Mouse (Mus musculus): ENCODE measurements around the gene Adgrl2.

The Adgrl2 gene

DNA sequence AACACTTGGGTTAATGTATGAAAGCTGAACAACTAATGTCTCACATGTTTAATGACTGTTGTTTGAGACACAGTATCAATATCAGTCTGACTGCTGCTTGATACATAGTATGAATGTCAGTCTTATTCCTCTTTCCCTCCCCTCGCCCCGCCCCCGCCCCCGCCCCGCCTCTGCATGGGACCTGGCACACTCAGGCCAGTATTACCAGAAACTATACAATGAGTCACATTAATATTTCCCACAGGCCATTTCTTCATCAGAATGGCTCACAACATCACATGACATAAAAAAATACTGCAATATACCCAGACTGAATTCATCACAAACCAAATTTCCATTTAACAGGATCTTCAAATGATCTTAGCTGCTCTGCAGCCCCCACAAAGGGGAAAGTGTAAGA is 108.9 kb downstream of the Adgrl2 start:
- no peak for DNase-seq (ENCODE audit: low spot score)

DNA sequence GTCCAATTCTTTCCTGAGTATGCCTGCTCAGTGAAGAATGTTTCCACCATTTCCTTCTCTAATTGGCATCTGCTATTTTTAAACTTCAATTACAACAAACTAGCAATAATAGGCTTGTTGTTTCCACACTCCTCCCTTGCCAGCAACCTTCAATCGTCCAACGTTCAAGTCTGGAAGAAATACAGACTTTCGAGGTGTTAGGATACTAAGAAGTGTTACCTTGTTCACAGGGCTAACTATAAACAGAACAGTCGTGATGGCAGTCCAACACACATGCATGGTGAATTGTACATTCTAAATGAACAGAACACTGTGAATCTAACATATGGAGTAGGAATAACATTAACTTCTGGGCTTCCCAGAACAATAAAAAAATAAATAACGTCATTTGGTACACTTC is 117.8 kb downstream of the Adgrl2 start:
- no peak for DNase-seq (ENCODE audit: low spot score)

DNA sequence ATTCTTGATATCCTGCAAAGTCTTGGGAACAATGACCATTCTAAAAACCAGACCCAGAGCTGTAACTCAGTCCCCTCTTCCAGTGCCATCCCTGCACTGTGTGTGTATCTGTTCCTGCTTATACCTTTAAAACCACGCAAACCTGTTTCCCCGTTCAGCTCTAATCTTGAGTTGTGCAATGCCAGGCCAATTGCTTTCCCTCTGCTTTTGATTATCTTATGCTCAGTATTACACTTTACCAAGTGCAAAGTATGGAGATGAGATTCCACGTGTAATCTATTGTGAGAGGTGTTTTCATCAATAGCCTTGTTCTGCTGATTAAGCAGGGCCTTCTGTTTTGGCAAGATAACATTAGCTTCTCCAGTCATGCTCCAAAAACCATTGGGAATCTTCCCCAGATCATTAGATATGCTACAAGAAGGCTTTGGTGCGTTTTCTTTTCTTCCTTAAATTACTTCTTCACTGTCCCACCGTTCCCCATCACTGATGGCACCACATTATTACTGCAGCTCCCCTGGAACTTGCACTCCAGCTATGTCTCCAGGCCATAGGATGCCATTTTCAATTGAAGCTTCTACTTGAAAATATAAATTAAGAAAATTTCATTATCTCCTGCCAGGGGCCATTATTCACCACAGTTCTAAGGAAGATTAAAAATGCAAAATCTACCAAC is 118.4 kb downstream of the Adgrl2 start:
- no peak for DNase-seq (ENCODE audit: low spot score)

DNA sequence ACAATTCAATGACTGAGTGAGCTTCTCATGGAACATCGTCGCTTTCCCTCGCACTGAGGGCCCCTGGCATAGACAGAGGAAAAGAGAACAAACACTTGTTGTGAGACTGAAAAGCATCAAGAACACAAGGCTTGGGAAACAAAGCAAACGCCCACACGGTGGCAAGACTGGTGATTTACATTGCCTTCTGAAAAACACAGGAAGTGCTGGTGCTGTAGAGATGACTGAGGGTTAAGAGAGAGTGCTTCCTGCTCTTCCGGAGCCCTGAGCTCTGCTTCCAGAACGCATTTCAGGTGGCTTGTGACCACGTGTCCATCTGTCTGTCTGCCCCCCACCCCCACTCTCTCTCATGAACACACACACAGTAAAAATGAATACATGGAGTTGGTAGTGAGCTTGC is 122.7 kb downstream of the Adgrl2 start:
- no peak for DNase-seq (ENCODE audit: low spot score)

DNA sequence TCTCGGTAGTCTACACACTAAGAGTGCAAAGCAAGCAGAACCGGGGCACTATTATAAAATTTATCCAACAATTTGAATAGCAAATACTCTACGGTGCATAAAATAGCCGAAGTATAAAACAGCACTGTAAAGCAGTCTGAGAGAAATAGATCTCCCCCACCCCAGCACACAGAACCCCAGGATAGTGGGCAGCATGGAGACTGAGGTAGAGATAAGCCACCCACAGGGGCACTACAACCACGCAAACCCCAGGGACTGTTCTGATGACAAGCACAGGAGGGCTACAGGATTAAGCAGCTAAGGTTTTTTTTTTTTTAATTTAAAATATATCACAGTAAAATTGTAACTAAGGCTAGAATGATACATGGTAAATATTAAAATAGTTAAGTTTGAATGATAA is 123.7 kb downstream of the Adgrl2 start:
- DNase-seq (ENCODE audit: low spot score), result no peak

DNA sequence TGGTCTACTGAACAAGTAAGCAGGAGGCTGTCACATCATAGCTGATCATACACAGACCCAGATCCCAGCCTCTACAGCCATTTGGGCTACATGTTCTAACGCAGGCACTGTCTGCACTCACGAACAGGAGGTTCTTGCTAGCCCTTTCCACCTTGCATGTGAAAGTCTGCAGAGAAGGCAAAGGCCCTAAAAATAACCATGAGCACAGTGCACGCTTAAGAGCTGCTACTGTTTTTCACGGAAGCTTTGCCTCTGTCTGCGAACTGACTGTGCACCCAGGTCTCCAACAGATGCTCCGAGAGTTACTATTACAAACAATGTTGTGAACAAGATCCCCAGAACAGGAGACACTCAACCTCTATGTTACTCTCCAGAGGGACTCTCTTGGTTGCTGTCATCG is 124.3 kb downstream of the Adgrl2 start:
- no peak for DNase-seq (ENCODE audit: low spot score)

DNA sequence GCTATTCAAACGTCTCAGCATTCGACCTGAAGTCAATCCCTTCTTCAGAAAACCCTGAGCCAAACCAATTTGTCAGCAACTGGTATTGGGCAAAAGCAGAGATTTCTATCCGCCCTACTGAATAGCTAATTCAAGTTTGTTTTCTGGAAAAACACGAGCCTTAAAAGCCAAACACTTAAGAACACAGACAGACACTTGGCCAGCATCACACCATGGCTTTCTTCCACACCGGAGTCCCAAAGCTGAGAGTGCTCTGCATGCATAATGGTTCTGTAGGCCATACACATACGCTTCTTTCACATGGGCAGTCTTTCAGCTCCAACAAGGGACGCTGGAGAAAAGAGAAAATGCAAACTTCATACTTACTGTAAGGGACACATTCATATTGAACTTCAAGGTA is 125.1 kb downstream of the Adgrl2 start:
- DNase-seq (ENCODE audit: low spot score), result no peak

DNA sequence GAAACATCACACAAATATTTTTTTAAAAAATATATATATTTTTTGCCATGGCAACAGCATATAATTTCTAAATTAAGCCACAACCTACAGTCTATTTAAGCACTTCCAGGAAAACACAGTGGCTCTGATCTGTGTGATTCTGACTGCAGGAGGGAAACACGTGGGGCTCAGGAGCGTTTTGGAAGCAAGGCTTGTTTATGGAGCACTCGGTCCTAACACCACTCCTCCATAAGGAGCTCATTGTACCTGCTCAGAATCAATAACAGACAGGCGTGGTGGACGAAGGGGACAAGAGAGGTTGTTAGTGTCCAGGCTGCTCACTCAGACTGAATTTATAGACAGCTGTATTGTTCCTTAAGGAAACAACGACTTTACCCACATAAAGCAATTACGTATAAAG is 128.5 kb downstream of the Adgrl2 start:
- no peak for DNase-seq (ENCODE audit: low spot score)

DNA sequence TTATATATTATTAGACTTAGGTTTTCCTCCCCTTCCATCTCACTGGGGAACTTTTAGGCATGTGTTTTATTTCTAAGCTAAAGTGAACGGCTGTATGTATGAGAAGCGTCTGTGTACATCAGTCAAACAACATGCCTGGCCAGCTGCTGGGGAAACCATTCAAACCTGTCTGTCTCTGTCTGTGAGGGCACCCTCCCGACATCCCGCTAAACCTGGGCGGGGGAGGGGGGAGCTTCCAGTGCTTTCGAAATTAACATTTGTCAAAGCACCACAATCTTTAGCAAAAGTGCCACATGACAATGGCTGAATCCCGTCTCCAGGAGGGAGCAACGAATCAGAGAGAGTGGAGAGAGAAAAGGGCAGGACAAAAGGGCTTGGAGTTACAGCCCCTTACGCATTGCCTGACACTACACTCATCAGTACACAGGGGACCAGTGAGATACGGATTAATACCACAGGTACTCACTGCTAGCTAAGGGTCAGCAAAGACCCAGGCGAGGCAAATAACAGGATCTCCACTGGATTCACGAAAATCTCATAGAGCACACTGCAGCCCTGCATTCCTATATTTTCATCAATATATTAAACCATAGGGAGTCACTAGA is 135.9 kb downstream of the Adgrl2 start:
- no peak for DNase-seq (ENCODE audit: low spot score)

DNA sequence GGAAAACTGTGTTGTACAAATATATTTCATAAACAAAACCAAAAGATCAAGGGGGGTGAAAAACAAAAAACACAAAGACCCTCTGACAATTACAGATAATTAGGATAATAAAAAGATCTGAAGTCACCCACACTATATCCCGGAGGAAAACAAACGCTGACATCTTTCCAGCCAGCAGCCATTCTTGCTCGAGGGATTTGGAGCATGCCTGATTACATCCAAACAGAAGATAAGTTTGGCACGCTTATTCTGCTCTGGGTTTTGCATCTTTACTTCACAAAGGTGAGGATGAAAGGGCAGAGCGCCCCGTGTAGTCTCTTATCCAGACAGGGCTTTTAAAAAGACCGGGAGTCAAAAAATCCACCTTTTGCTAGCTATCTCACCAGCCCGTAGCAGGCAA is 137.0 kb downstream of the Adgrl2 start:
- no peak for DNase-seq (ENCODE audit: low spot score)

DNA sequence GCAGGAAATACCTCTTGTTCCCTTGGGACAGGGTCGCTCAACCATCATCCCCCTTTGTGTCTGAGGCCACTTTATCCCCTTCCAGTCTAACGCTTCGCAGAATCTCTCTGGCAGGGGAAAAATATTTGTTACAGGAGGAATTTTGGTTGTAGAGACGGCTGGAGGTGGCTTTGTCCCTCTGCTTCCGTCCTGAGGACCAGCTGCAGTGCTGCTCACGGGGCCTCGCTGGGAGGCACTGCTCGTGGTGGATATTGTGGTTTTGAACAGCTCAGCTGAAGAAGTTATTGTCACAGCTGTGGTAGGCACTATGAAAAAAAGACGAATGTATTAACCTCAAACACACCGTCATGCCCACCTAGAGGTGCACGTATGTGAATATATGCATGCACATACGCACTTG is 137.8 kb downstream of the Adgrl2 start:
- DNase-seq (ENCODE audit: low spot score), result no peak

DNA sequence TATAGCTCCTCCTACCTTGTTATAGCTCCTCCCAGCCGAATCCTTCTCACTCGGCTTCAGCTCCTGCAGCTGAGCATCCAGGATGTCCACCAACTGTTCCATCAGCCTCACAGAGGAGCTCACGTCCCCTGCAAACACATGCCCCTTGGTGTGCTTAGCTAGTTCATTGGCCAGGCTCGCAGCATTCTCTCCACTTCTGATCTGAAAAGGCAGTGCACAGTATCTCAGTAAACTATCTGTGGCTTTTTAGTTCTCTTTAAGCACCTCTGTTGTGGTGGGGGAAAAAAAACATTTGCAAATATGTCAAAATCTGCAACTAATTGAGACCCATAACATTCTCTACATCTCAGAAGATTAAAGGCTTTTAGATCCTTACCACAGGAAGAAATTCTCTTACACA is 139.5 kb downstream of the Adgrl2 start:
- DNase-seq (ENCODE audit: low spot score), result no peak

DNA sequence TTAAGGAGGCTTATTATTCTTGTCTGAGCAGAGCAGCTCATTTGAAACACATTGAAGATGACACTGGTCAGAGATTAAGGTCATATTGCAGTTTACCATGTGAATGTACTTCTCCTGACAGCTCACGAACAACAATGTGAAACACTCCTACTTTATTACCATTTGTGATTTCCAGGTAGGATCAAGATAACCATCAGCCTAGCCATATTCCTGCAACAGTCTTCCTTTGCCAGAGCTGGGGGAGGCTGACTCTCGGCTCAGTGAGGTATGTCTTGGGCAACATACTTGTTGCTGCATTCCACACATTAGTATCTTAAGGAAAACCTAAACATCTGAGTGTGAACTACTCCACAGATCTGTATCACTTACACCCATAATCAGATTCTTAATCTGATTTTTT is 142.0 kb downstream of the Adgrl2 start:
- DNase-seq (ENCODE audit: low spot score), result no peak

DNA sequence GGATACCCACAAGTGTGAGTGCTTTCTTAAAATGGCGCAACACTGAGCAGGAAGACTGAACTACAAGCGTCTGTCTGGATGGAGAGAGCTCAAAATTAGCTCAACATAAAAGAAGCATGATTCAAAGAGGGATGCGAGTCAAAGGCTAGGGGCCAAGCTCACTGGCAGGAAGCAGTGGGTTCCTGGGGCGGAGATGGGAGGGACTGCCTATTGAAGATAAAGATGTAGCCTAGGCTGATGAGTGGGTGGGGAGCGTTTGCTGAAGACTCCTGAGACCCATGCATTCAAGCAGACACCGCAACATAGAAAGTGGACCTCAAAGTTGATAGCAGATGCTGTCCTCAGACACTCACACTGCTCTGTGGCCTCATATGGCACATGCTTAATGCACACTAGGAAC is 146.2 kb downstream of the Adgrl2 start:
- no peak for DNase-seq (ENCODE audit: low spot score)

DNA sequence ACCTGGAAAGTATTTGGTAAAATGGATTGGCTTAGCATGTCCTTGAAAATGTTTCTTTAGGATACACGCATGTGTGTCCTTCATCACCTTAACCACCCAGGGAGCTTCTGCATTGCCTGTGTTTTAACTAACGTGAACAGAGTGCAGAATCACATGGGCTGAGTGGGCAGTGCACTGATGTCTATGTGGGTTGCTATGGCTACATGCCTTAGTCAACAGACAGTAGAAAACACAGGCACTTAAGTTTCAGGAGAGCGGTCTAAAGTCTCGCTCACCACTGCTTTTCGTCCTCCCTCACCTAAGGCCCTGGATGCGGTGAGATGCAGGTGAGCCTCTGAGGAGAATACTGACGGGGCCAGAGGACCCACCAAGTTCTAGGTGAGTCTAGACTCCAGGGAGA is 147.8 kb downstream of the Adgrl2 start:
- no peak for DNase-seq (ENCODE audit: low spot score)

DNA sequence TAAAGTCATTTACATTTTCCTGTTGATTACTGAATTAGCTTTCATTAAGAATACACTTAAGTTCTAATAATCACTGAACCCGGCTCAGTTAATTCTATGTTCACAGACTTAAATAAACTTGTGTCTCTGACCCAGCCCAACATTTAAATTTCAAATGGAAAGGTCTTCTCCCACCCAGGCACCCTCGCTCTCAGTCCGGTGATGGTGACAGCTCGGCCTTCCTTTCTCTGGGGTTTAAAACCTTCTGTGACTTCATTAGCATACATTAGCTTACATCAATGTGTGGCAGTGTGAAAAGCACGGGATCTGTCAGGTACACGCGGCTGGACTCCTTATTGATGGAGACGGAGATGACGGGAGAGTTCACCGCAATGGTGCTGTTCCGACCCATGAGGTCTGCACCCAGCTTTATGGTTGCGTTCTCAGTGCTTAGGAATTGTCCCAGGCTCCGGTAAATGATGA is 151.5 kb downstream of the Adgrl2 start:
- DNase-seq (ENCODE audit: low spot score), result no peak

DNA sequence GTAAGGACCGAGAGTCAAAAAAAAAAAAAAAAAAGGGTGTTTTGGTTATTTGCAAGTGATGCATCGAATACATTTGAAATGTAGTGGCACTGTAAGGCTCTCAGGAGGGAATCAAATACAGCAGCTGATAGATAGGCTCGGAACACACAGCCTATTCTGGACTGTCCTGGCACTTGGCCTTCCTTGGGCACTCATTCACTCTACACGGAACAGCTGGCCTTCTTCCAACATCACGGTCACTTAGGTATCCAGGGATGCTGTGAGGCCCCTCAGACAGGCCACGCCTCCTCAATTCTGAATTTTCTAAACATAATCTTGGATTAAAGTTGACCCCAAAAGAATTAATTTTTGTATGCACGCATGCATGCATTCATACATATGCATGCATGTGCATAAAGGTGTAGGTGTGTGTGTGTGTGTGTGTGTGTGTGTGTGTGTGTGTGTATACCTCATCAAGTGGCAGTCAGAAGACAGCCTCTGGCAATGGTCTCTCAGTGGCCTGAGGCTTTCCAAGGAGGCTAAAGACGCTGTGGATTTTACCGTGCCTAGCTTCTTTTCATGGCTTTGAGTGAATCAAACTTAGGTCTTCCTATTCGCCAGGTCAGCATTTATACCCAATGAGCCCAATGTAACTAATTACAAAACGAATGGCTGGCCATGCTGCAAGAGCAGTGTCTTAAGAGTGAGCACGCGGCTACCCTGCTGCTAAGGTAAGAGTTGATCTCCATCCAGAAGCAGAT is 152.1 kb downstream of the Adgrl2 start:
- DNase-seq (ENCODE audit: low spot score), result no peak

DNA sequence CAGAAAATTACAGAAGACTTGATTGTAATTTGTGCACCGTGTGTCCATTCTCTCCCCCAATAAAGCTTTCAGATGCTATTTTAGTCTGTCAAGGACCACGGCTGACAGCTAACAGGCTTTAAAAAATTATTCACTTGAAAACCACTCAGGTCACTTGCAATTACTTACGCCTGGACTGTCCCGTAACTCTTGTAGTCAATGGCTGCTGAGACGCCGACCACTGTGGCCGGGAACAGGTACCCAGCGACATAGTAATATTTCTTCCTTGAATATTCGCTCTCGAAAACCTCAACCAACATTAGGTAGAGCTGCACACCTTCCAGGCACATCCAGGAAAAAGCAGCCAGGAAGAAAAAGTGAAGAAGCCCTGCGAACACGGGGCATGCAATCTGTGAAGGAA is 155.2 kb downstream of the Adgrl2 start:
- no peak for DNase-seq (ENCODE audit: low spot score)

DNA sequence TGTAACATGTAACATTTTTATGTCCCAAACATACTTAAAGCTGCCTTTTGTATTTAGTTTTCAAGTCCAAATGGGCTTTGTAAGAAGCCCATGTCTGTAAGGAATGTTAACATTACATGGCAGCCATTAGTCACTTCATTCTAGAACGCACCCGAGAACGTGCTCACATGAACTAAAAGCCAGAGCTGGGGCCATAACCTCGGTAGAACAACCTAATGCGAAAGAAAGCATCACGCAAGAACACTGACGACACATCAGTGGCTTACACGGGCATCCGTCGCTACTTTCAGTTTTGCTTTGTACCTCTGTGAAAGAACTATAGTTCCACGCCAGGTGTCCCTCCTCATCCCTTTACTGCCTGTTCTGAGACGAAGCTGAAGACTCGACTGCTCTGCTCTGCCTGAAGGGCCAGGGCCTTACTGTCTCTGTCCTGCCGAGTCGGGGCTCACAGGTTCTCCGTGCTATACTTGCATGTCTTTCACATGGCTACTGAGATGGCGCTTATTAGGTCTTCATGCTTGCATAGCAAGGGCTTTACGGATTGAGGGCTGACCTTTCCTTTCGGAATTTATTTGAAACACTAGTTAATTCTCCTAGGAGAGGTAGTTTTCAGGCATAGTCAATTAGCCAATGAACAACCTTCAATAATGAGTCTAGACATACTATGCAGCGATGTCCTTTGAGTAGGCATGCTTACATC is 157.1 kb downstream of the Adgrl2 start:
- DNase-seq (ENCODE audit: low spot score), result no peak

DNA sequence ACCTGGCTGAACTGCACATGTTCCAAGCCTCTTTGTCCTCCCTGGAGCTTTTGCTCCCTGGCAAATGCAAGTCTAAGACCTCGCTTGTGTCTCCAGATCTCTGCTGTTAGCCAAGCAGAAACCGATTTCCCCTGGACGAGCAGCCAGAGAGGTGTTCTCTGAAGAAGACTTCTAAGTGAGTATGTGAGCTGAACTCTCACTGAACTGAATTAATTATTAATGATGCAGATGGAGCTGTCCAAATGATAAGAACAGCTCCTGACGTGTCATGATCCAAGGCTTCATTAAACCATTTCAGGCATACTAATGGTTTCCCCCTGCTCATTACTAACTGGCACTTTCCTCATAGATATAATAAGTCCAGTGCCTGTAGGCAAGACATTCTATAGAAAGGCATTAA is 158.4 kb downstream of the Adgrl2 start:
- no peak for DNase-seq (ENCODE audit: low spot score)

DNA sequence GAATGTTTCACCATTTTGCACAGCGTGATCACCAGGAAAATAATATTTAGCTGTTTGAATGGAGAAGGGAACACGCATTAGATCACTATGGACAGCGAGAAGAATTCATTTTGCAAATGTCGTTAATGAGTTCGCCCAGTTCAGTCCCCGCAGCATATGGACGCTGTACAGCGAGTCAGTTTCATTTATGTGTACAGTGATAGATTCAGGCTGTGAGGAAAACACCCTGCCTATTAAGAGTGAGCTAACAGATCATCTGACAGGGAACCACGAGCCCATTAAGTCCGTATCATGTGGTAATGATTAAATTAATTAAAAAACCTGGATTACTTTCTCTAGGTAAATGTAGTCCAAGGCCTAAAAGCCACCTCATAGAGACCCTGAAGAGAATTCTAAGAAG is 161.8 kb downstream of the Adgrl2 start:
- no peak for DNase-seq (ENCODE audit: low spot score)

DNA sequence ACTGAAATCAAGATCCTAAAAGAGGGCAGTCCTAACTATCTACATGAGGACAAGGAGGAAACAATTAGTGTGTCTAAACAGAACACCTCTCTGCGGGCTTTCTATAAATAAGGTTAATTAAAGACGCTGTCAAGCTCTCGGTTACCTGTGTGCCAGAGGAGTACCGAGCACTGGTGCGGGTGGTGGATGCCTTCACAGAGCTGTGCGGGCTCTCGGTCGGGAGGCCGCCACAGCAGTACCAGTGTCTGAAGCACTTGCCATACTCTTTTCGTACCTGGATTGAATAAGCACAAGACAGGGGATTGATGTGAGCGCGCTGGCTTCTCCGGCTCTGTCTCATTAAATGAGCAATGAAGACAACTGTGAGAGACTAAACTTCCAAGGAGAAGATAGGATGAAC is 166.8 kb downstream of the Adgrl2 start:
- DNase-seq (ENCODE audit: low spot score), result no peak

DNA sequence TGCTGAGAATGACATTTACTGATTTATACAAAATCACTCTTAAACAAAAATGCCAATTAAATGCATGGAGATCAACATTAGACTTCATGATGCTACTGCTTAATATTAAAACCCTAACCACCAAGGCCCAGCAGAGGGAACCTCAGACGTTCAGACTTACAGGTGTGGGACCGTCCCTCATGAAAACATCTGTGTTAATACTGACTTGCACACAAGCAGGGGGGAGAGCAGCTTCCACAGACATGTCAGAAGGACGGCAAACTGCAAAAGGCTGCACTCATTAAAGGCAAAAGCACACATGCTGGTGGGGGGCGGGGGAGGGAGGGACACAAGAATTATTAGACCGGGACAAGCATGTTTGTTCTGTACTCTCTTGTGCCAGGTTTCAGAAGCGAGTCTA is 168.7 kb downstream of the Adgrl2 start:
- no peak for DNase-seq (ENCODE audit: low spot score)

All from ovary, adult 18-20 months (tissue).